Mouse (Mus musculus) MEL (cell line): Measurements from ENCODE around the gene 5730409E04Rik.

Experiments
- CHD1 ChIP-seq: IDR thresholded peaks from 2 replicates; pipeline ENCODE4 v1.6.1; 2012; ENCODE audit warnings: low read depth, mild to moderate bottlenecking, inconsistent platforms, low read length, improper control_type of control experiment
- CTCF ChIP-seq, 3 experiments: IDR thresholded peaks in 2 of 3; conservative IDR thresholded peaks in 1 of 3; 2 replicates each; pipeline ENCODE4 v1.5.1; 2011 to 2012; ENCODE audit warnings: low read length in 3 of 3, low read depth in 2 of 3, mild to moderate bottlenecking in 2 of 3, improper control_type of control experiment in 1 of 3, inconsistent platforms in 1 of 3, mixed read lengths in 1 of 3, moderate library complexity in 1 of 3; ENCODE audit not compliant: control insufficient read depth in 1 of 3, insufficient read depth in 1 of 3, poor library complexity in 1 of 3, severe bottlenecking in 1 of 3
- E2F4 ChIP-seq: IDR thresholded peaks from 2 replicates; pipeline ENCODE4 v1.6.1; 2011; ENCODE audit warnings: low read depth, low read length, improper control_type of control experiment, borderline replicate concordance
- POLR2A ChIP-seq, 2 experiments: IDR thresholded peaks; 2 replicates each; pipeline ENCODE4 v1.6.1; 2011 to 2012; ENCODE audit warnings: low read length in 2 of 2, mild to moderate bottlenecking in 2 of 2, control low read depth in 1 of 2, improper control_type of control experiment in 1 of 2, low read depth in 1 of 2, moderate library complexity in 1 of 2; ENCODE audit not compliant: control insufficient read depth in 1 of 2, insufficient read depth in 1 of 2, poor library complexity in 1 of 2
- TBP ChIP-seq: IDR thresholded peaks from 2 replicates; pipeline ENCODE4 v1.8.0; 2011; ENCODE audit warnings: low read depth, low read length, improper control_type of control experiment
- USF1 ChIP-seq: IDR thresholded peaks from 2 replicates; pipeline ENCODE4 v1.6.1; 2014; ENCODE audit warnings: low read depth, mild to moderate bottlenecking, inconsistent platforms, low read length, improper control_type of control experiment, moderate library complexity
- ZMIZ1 ChIP-seq: IDR thresholded peaks from 2 replicates; pipeline ENCODE4 v1.6.1; 2012; ENCODE audit warnings: low read depth, mild to moderate bottlenecking, inconsistent platforms, low read length, improper control_type of control experiment, moderate library complexity

- TF ChIP-seq USF1 (no peak), CHD1 (no peak), CTCF (IDR thresholded peaks at IDR 0.05 in 2 of 3, conservative IDR thresholded peaks at IDR 0.05 in 1 of 3; ENCODE audit: control insufficient read depth in 1 of 3, insufficient read depth in 1 of 3, low read depth in 2 of 3, low read length in 3 of 3, poor library complexity in 1 of 3, severe bottlenecking in 1 of 3) (no peak), ZMIZ1 (no peak), E2F4 (no peak), TBP (no peak), POLR2A (IDR thresholded peaks at IDR 0.05; ENCODE audit: control insufficient read depth in 1 of 2, insufficient read depth in 1 of 2, low read depth in 1 of 2, low read length in 2 of 2, poor library complexity in 1 of 2) (no peak)
These were observed 43.5 kb downstream of the 5730409E04Rik start for GRCm38 (mm10) chr4:126653148-126653547.
